Mouse (Mus musculus) liver, adult 2 months (tissue): Measurements from ENCODE around the gene Ccdc32. TPM values are rescaled to one million over a fixed set of nuclear protein-coding genes. Genes with fewer than 3 reads are reported as not detected.

ENCODE experiments used
- DNase-seq: peaks from one replicate; pipeline ENCODE4 v3.0.0-alpha.2; 2011; ENCODE audit warnings: low read depth, low spot score; ENCODE audit errors: extremely low read depth
- H3K27ac ChIP-seq: fragments of 200-500 bp; replicated peaks from 2 replicates; pipeline ENCODE4 v1.5.1; 2012; ENCODE audit warnings: low read depth, mild to moderate bottlenecking, control low read depth, inconsistent platforms, low read length; ENCODE audit not compliant: insufficient read depth
- H3K27me3 ChIP-seq: fragments of 200-500 bp; 2 replicates; pipeline ENCODE4 v1.6.1; 2012; ENCODE audit warnings: mild to moderate bottlenecking, moderate library complexity, low read length, inconsistent platforms; ENCODE audit not compliant: control insufficient read depth, insufficient read depth
- H3K36me3 ChIP-seq: fragments of 200-500 bp; 2 replicates; pipeline ENCODE4 v1.6.1; 2012; ENCODE audit warnings: low read length, inconsistent platforms; ENCODE audit not compliant: control insufficient read depth, insufficient read depth
- H3K4me1 ChIP-seq: fragments of 200-500 bp; 2 replicates; pipeline ENCODE4 v1.6.1; 2011; ENCODE audit warnings: low read length; ENCODE audit not compliant: control insufficient read depth, insufficient read depth
- H3K4me3 ChIP-seq: fragments of 200-500 bp; 2 replicates; pipeline ENCODE4 v1.5.1; 2011; ENCODE audit warnings: low read depth, mild to moderate bottlenecking, control low read depth, low read length, moderate library complexity; ENCODE audit not compliant: insufficient read depth
- H3K79me2 ChIP-seq: fragments of 200-500 bp; 2 replicates; pipeline ENCODE4 v1.6.1; 2012; ENCODE audit warnings: inconsistent platforms, mild to moderate bottlenecking, low read length, moderate library complexity; ENCODE audit not compliant: control insufficient read depth, insufficient read depth
- H3K9ac ChIP-seq: fragments of 200-500 bp; 2 replicates; pipeline ENCODE4 v1.6.1; 2012; ENCODE audit warnings: low read depth, mild to moderate bottlenecking, control low read depth, inconsistent platforms, low read length
- CTCF ChIP-seq: fragments of 200-500 bp; IDR thresholded peaks from 2 replicates; pipeline ENCODE4 v1.5.1; 2011; ENCODE audit warnings: low read depth, low read length, control low read depth
- POLR2A ChIP-seq: fragments of 200-500 bp; IDR thresholded peaks from 2 replicates; pipeline ENCODE4 v1.6.1; 2011; ENCODE audit warnings: low read length, control low read depth; ENCODE audit not compliant: insufficient read depth; ENCODE audit errors: extremely low read depth
- WGBS: fragments of 180-500 bp; shearing (Covaris S2); methylation state at CpG from one replicate; pipeline ENCODE4 v1.1.7; 2018; 5-methylcytosine and 5-hydroxymethylcytosine counted together
- polyA plus RNA-seq: library from polyadenylated mRNA; depleted of rRNA; stranded (reverse); fragments of >200 nt; gene quantifications from 2 replicates; pipeline ENCODE4 v1.2.3, GENCODE M21; 2012
- total RNA-seq: library from RNA; depleted of rRNA; stranded (reverse); fragments of >200 nt; gene quantifications from 2 replicates; pipeline ENCODE4 v1.2.3, GENCODE M21; 2014

Gene Ccdc32
- total and polyA plus RNA-seq, 2 experiments, result 3.1 to 5.3 TPM

DNA sequence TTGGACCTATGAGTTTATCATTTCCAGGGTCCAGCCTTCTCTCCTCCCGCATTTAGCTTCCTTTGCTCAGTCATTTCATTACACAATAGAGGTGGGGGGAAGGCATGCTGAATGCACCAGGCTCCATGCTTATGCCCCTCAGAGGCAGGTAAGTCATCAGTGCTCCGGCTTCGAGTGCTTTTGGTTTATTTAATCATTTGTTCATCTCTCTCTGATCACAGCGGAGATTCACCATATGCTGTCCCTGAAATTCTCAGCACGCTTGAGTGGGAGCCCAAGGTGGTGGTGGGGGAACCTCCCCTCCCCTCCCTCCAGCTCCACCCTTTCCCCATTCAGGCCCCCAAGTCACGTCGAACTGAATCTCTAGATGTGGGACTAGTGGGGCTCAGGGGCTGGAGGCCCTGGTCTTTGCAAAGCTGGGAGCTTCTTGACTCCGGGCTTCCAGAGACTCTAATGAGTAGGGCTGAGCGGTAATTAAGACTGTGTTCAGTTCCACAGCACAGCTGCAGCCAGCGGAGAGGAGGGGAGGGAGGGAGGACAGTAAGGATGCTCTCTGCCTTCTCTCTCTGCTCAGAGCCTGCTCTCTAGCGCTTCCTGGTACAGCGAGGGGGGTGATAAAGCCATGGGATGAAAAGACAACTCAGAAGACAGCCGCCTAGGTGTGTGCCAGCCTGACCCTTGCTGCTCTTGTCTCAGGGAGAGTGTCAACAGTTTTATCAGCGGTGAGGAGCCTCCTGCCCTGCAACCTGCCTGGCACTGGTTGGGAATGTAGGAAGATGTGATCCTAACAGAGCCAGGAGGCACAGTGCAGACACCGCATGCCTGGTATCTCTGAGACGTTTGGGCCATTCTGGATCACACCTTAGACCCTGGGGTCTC, 33.0 kb downstream of the Ccdc32 start:
- Histone ChIP-seq H3K79me2 (no peaks in the 10 kb centered on the region), H3K36me3 (no peaks in the 10 kb centered on the region), H3K27ac (no peak overlapping the region), H3K4me1 (no peaks in the 10 kb centered on the region), H3K4me3 (no peak overlapping the region), H3K27me3 (no peaks in the 10 kb centered on the region), H3K9ac (no peak overlapping the region)
- 51% methylated on average over 16 of the region's 16 CpGs for WGBS
- DNase-seq, result no peak
- TF ChIP-seq CTCF (no peak), POLR2A (no peak)

DNA sequence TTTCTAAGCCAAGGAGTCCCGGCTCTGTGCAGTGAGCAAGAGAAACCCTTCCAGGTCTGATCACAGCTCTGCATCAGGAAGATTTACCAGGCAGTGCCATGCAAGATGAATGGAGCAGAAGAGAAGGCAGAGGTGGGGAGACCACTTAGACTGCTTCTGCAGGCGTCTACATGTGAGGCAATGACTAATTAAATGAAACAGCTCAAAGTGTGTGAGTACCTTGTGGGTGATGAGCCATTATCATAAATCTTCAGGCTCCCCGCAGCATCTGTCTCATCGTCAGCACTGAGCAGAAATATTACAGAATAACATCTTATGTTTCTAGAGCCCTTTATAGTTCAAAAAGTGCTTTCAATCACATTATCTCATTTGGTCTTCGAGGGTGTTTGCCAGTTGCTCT, 33.7 kb downstream of the Ccdc32 start:
- Histone ChIP-seq H3K4me1 (no peaks in the 10 kb centered on the region), H3K27ac (no peak overlapping the region), H3K36me3 (no peaks in the 10 kb centered on the region), H3K4me3 (no peak overlapping the region), H3K27me3 (no peaks in the 10 kb centered on the region), H3K79me2 (no peaks in the 10 kb centered on the region), H3K9ac (no peak overlapping the region)
- no peak for TF ChIP-seq CTCF
- TF ChIP-seq POLR2A, result no peak
- DNase-seq, result no peak
- 71% methylated on average over 5 of the region's 5 CpGs for WGBS

DNA sequence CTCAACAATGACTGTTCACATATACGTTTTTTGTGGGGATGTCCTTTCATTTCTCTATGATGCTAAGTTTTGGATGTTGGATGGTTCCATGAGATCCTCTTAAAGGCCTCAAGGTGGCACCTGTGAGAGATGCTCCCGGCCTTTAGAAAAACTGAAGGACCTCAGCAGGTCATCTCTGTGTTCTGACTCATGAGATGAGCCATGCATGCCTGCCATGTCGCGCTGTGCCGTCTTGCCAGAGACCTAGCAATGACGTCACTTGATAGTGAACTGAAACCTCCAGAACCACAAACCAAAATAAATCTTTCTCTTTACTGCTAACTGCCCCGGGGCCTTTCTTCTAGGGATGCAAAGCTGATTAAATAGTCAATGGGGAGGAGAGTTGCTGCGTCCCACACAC, 45.4 kb downstream of the Ccdc32 start:
- Histone ChIP-seq H3K27me3 (no peaks in the 10 kb centered on the region), H3K4me3 (no peak overlapping the region)
- 74% methylated on average over 8 of the region's 8 CpGs for WGBS

DNA sequence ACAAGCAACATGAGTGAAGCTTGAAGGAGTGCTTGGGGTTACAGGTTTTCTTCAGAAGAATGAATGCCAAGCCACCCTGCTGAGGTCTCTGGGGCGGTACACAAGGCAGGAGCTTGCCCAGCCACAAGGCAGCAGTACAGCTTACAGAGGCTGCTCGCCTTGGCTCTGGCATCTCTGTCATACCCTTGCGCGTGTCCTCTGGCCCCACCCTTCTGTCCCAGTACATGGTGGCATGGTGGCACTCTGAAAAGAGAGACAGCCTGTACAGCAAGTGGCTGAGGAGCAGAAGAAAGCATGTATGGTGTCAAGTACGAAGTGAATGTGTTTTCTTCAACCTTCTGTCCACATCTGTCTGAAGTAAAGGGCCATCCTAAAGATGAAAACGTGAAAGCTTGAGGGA, 48.4 kb downstream of the Ccdc32 start:
- H3K27me3 ChIP-seq, result no peaks in the 10 kb centered on the region
- H3K4me3 ChIP-seq, result no peak overlapping the region

More for the DNA sequence above, 45.4 kb downstream of the Ccdc32 start:
- H3K79me2 ChIP-seq, result no peaks in the 10 kb centered on the region
- no peaks in the 10 kb centered on the region for H3K4me1 ChIP-seq
- DNase-seq, result no peak
- TF ChIP-seq POLR2A (no peak), CTCF (no peak)
- no peak overlapping the region for H3K9ac ChIP-seq
- H3K27ac ChIP-seq, result no peak overlapping the region
- no peaks in the 10 kb centered on the region for H3K36me3 ChIP-seq

DNA sequence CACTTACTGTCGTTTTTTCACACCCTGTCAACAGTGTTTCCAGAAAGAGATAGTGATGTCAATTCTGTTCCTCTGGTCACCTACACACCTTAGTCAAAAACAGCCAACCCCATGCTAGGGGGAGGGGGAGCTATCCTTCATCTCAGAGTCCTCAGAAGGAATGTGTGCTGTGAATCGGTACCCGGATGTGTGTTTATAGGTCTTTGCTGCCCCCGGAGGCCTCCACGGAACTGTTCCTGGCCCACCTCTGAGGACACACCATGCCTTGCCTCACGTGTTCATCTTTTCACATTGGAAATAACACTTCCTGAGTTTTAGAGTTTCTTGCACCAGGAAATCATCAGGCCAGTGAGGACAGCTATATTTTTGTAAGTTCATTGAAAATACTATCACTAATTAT, 51.1 kb downstream of the Ccdc32 start:
- Histone ChIP-seq H3K79me2 (no peaks in the 10 kb centered on the region), H3K4me1 (peaks cover 6% of the 10 kb centered on the region), H3K27me3 (peaks cover 2% of the 10 kb centered on the region; the same call in 1 of the 2 replicates), H3K4me3 (no peak overlapping the region), H3K27ac (no peak overlapping the region), H3K9ac (no peak overlapping the region), H3K36me3 (no peaks in the 10 kb centered on the region)
- 67% methylated on average over 6 of the region's 6 CpGs for WGBS
- no peak for TF ChIP-seq CTCF
- TF ChIP-seq POLR2A, result no peak
- no peak for DNase-seq

More for the DNA sequence above, 48.4 kb downstream of the Ccdc32 start:
- TF ChIP-seq CTCF (no peak), POLR2A (no peak)
- no peak for DNase-seq
- H3K36me3 ChIP-seq, result no peaks in the 10 kb centered on the region
- no peak overlapping the region for H3K9ac ChIP-seq
- peaks cover 2% of the 10 kb centered on the region; the same call in 1 of the 2 replicates for H3K4me1 ChIP-seq
- 85% methylated on average over 6 of the region's 6 CpGs for WGBS
- H3K27ac ChIP-seq, result no peak overlapping the region
- no peaks in the 10 kb centered on the region for H3K79me2 ChIP-seq

DNA sequence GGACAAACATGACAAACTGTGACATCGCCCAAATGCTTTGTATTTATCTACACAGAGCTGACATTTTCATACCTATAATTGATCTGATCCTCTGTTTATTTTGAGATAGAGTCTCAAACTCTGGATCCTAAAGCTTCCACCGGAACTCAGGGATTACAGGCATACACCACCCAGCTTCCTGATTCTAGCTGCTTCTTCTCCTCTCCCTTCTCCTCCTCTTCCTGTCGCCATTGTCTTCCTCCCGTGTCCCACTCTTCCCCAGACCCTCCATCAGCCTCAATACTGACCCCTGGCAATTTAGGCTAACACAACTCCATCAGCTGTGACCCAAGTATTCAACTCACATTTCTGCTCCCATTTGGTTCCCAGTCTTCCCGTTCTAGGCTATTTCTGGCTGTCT, 52.3 kb downstream of the Ccdc32 start:
- H3K27me3 ChIP-seq, result peaks cover 2% of the 10 kb centered on the region; the same call in 1 of the 2 replicates
- DNase-seq, result no peak

More for the DNA sequence above, 52.3 kb downstream of the Ccdc32 start:
- no peaks in the 10 kb centered on the region for H3K79me2 ChIP-seq
- no peak overlapping the region; the same call in 1 of the 2 replicates for H3K9ac ChIP-seq
- no peak for TF ChIP-seq POLR2A
- TF ChIP-seq CTCF, result no peak
- WGBS, result 50% methylated on average over 5 of the region's 5 CpGs
- H3K36me3 ChIP-seq, result no peaks in the 10 kb centered on the region
- H3K27ac ChIP-seq, result no peak overlapping the region
- H3K4me1 ChIP-seq, result peaks cover 6% of the 10 kb centered on the region
- H3K4me3 ChIP-seq, result no peak overlapping the region
